Mouse (Mus musculus) kidney, adult 2 months (tissue): ENCODE data around the gene Cbx1. TPM values are rescaled to one million over a fixed set of nuclear protein-coding genes. Genes with fewer than 3 reads are reported as not detected.
"Not testable (repeated sequence)": the region's sequence is repeated elsewhere in the genome, so short reads cannot be mapped to it uniquely, and the experiment has no call there.

Experiments
- DNase-seq: peaks from one replicate; pipeline ENCODE4 v3.0.0; 2021
- H3K27ac ChIP-seq: fragments of 200-500 bp; 2 replicates; pipeline ENCODE4 v1.5.1; 2012; ENCODE audit warnings: low read depth, low read length, control low read depth, inconsistent platforms; ENCODE audit not compliant: insufficient read depth
- H3K27me3 ChIP-seq: fragments of 200-500 bp; replicated peaks from 2 replicates; pipeline ENCODE4 v1.6.1; 2012; ENCODE audit warnings: mild to moderate bottlenecking, moderate library complexity, low read length, inconsistent platforms; ENCODE audit not compliant: control insufficient read depth, insufficient read depth
- H3K36me3 ChIP-seq: fragments of 200-500 bp; 2 replicates; pipeline ENCODE4 v1.6.1; 2012; ENCODE audit warnings: mild to moderate bottlenecking, moderate library complexity, low read length, inconsistent platforms; ENCODE audit not compliant: control insufficient read depth, insufficient read depth
- H3K4me1 ChIP-seq: fragments of 200-500 bp; 2 replicates; pipeline ENCODE4 v1.6.1; 2011; ENCODE audit warnings: low read length; ENCODE audit not compliant: control insufficient read depth, insufficient read depth
- H3K4me3 ChIP-seq: fragments of 200-500 bp; 2 replicates; pipeline ENCODE4 v1.5.1; 2011; ENCODE audit warnings: mild to moderate bottlenecking, low read depth, low read length, control low read depth; ENCODE audit not compliant: insufficient read depth
- CTCF ChIP-seq: fragments of 200-500 bp; conservative IDR thresholded peaks from 2 replicates; pipeline ENCODE4 v1.5.1; 2011; ENCODE audit warnings: low read depth, mild to moderate bottlenecking, control low read depth, low read length, moderate library complexity, mixed read lengths; ENCODE audit not compliant: insufficient read depth, insufficient read length
- POLR2A ChIP-seq: fragments of 200-500 bp; IDR thresholded peaks from one replicate; pipeline ENCODE4 v1.6.1; 2011; ENCODE audit warnings: low read depth, low read length, control low read depth
- WGBS: fragments of 180-500 bp; shearing (Covaris S2); methylation state at CpG from one replicate; pipeline ENCODE4 v1.1.7; 2018; 5-methylcytosine and 5-hydroxymethylcytosine counted together
- polyA plus RNA-seq: library from polyadenylated mRNA; depleted of rRNA; stranded (reverse); fragments of >200 nt; gene quantifications from 2 replicates; pipeline ENCODE4 v1.2.3, GENCODE M21; 2012

Gene Cbx1
- polyA plus RNA-seq, 1 experiment: 18.7 TPM

- no peak for DNase-seq
- TF ChIP-seq POLR2A: no peak
- no peak for TF ChIP-seq CTCF
- Histone ChIP-seq H3K4me3 (no peak overlapping the region), H3K27ac (no peak overlapping the region), H3K27me3 (no peaks in the 10 kb centered on the region), H3K36me3 (no peaks in the 10 kb centered on the region), H3K4me1 (no peaks in the 10 kb centered on the region)
- 66% methylated on average over 4 of the region's 4 CpGs for WGBS
Observed at GRCm38 (mm10) chr11:96838341-96838740, 49.4 kb downstream of the Cbx1 start.

GRCm38 (mm10) chr11:96839428-96839827, 50.5 kb downstream of the Cbx1 start:
- Histone ChIP-seq H3K4me3 (no peak overlapping the region), H3K4me1 (no peaks in the 10 kb centered on the region), H3K27me3 (no peaks in the 10 kb centered on the region), H3K27ac (no peak overlapping the region), H3K36me3 (no peaks in the 10 kb centered on the region)
- no peak for DNase-seq
- TF ChIP-seq POLR2A (no peak), CTCF (no peak)
- 89% methylated on average over 7 of the region's 7 CpGs for WGBS

DNA sequence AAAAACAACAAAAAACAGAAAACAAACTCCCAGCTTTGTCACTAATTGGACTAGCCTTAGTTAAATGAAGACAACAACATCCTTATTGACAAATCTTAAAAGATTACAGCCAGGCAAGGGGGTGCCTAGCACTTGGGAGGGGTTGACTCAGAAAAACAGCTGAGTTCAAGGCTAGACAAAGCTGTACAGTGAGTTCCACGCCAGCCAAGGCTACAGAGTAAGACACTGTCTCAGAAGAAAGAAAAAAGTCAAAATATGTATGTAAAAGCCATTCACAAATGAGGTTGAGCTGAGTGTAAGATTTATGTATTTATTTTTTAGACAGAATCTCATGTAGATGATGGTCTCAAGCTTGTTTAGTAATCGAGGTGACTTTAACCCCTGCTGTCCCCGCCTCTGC, 51.0 kb downstream of the Cbx1 start:
- no peak overlapping the region for H3K4me3 ChIP-seq
- WGBS: 66% methylated on average over 3 of the region's 3 CpGs
- no peaks in the 10 kb centered on the region for H3K4me1 ChIP-seq
- H3K27me3 ChIP-seq: no peaks in the 10 kb centered on the region
- no peak for DNase-seq
- TF ChIP-seq CTCF: no peak
- TF ChIP-seq POLR2A: no peak
- H3K36me3 ChIP-seq: no peaks in the 10 kb centered on the region
- no peak overlapping the region for H3K27ac ChIP-seq

- TF ChIP-seq POLR2A (no peak), CTCF (no peak)
- Histone ChIP-seq H3K27ac (no peak overlapping the region), H3K4me3 (no peak overlapping the region), H3K36me3 (no peaks in the 10 kb centered on the region), H3K27me3 (no peaks in the 10 kb centered on the region), H3K4me1 (no peaks in the 10 kb centered on the region)
- 45% methylated on average over 8 of the region's 8 CpGs for WGBS
- DNase-seq: no peak
Observed at GRCm38 (mm10) chr11:96840290-96840689, 51.4 kb downstream of the Cbx1 start.

- Histone ChIP-seq H3K27ac (no peak overlapping the region), H3K4me1 (no peaks in the 10 kb centered on the region), H3K27me3 (no peaks in the 10 kb centered on the region), H3K36me3 (no peaks in the 10 kb centered on the region), H3K4me3 (no peak overlapping the region)
- no peak for TF ChIP-seq POLR2A
- no peak for TF ChIP-seq CTCF
- WGBS: 70% methylated on average over 3 of the region's 3 CpGs
- DNase-seq: no peak
Observed at GRCm38 (mm10) chr11:96843627-96844026, 54.7 kb downstream of the Cbx1 start.

GRCm38 (mm10) chr11:96847240-96847639, 58.3 kb downstream of the Cbx1 start:
- no peaks in the 10 kb centered on the region for H3K4me1 ChIP-seq
- no peak overlapping the region for H3K27ac ChIP-seq
- no peak overlapping the region for H3K4me3 ChIP-seq
- no peaks in the 10 kb centered on the region for H3K27me3 ChIP-seq
- no peak for DNase-seq
- TF ChIP-seq POLR2A (no peak), CTCF (no peak)
- no peaks in the 10 kb centered on the region for H3K36me3 ChIP-seq
- 54% methylated on average over 3 of the region's 3 CpGs for WGBS

GRCm38 (mm10) chr11:96848694-96849093, 59.8 kb downstream of the Cbx1 start:
- no peaks in the 10 kb centered on the region for H3K36me3 ChIP-seq
- no peaks in the 10 kb centered on the region for H3K4me1 ChIP-seq
- WGBS: 66% methylated on average over 9 of the region's 9 CpGs
- no peak overlapping the region for H3K27ac ChIP-seq
- H3K4me3 ChIP-seq: no peak overlapping the region
- H3K27me3 ChIP-seq: no peaks in the 10 kb centered on the region
- no peak for DNase-seq
- no peak for TF ChIP-seq CTCF
- TF ChIP-seq POLR2A: no peak

- H3K27ac ChIP-seq, DNase-seq, H3K36me3 ChIP-seq, H3K4me1 ChIP-seq, H3K27me3 ChIP-seq: not testable (repeated sequence)
- peak overlapping the region; percentile 83; the same call in 1 of the 2 replicates for H3K4me3 ChIP-seq
- 61% methylated on average over 5 of the region's 5 CpGs for WGBS
Observed at GRCm38 (mm10) chr11:96849145-96849544, 60.2 kb downstream of the Cbx1 start.
